Mouse (Mus musculus): ENCODE measurements around the gene Sprr2h. TPM values are rescaled to one million over a fixed set of nuclear protein-coding genes. Genes with fewer than 3 reads are reported as not detected.

The Sprr2h gene
- polyA plus RNA-seq (2012; rRNA removed), result 0.15 TPM in 1 of 2 replicates, not detected in the other

- TF ChIP-seq CTCF (IDR thresholded peaks at IDR 0.05; ENCODE audit: borderline replicate concordance, control insufficient read depth, extremely low read depth, insufficient read depth, low read length, poor library complexity), result no peak
- TF ChIP-seq POLR2A (IDR thresholded peaks at IDR 0.05; ENCODE audit: control insufficient read depth, extremely low read depth, insufficient read depth, low read length, poor library complexity), result no peak
- DNase-seq, result no peak
- WGBS, result 90% methylated on average over 1 of the region's 1 CpGs
- H3K27me3 ChIP-seq (ENCODE audit: control insufficient read depth, insufficient read depth, low read length), result no peaks in the 10 kb centered on the region
- H3K27ac ChIP-seq (ENCODE audit: control insufficient read depth, insufficient read depth, low read length), result no peak within 1 kb of the TSS
- H3K4me3 ChIP-seq (ENCODE audit: control insufficient read depth, insufficient read depth, low read length), result no peak within 1 kb of the TSS
- no peaks in the 10 kb centered on the region for H3K36me3 ChIP-seq (ENCODE audit: control insufficient read depth, insufficient read depth, low read length)
- H3K4me1 ChIP-seq (replicated peaks; ENCODE audit: control insufficient read depth, insufficient read depth, low read length), result no peaks in the 10 kb centered on the region
Observed at GRCm38 (mm10) chr3:92385385-92385784, at the start of gene Sprr2h. Gene Sprr2h, plus strand, starts transcription at chr3:92385685.

GRCm38 (mm10) chr3:92336278-92336677 lies 49.2 kb upstream of the Sprr2h start:
- no peak for DNase-seq
- WGBS, result 92% methylated on average over 1 of the region's 1 CpGs
- Histone ChIP-seq H3K27ac (ENCODE audit: control insufficient read depth, insufficient read depth, low read length) (no peak overlapping the region), H3K36me3 (ENCODE audit: control insufficient read depth, insufficient read depth, low read length) (no peaks in the 10 kb centered on the region), H3K4me3 (ENCODE audit: control insufficient read depth, insufficient read depth, low read length) (no peak overlapping the region), H3K4me1 (replicated peaks; ENCODE audit: control insufficient read depth, insufficient read depth, low read length) (no peaks in the 10 kb centered on the region), H3K27me3 (ENCODE audit: control insufficient read depth, insufficient read depth, low read length) (no peaks in the 10 kb centered on the region)
- TF ChIP-seq CTCF (IDR thresholded peaks at IDR 0.05; ENCODE audit: borderline replicate concordance, control insufficient read depth, extremely low read depth, insufficient read depth, low read length, poor library complexity), result no peak
- no peak for TF ChIP-seq POLR2A (IDR thresholded peaks at IDR 0.05; ENCODE audit: control insufficient read depth, extremely low read depth, insufficient read depth, low read length, poor library complexity)

- WGBS, result 95% methylated on average over 5 of the region's 5 CpGs
- H3K27ac ChIP-seq (ENCODE audit: control insufficient read depth, insufficient read depth, low read length), result no peak within 1 kb of the TSS
- no peak within 1 kb of the TSS for H3K4me3 ChIP-seq (ENCODE audit: control insufficient read depth, insufficient read depth, low read length)
- no peak for DNase-seq
- no peaks in the 10 kb centered on the region for H3K27me3 ChIP-seq (ENCODE audit: control insufficient read depth, insufficient read depth, low read length)
- TF ChIP-seq CTCF (IDR thresholded peaks at IDR 0.05; ENCODE audit: borderline replicate concordance, control insufficient read depth, extremely low read depth, insufficient read depth, low read length, poor library complexity), result no peak
- no peak for TF ChIP-seq POLR2A (IDR thresholded peaks at IDR 0.05; ENCODE audit: control insufficient read depth, extremely low read depth, insufficient read depth, low read length, poor library complexity)
- no peaks in the 10 kb centered on the region for H3K4me1 ChIP-seq (replicated peaks; ENCODE audit: control insufficient read depth, insufficient read depth, low read length)
- no peaks in the 10 kb centered on the region for H3K36me3 ChIP-seq (ENCODE audit: control insufficient read depth, insufficient read depth, low read length)
Observed at GRCm38 (mm10) chr3:92338840-92339239, 46.6 kb upstream of the Sprr2h start, which contains the start of gene Sprr2d. Gene Sprr2d, plus strand, starts transcription at chr3:92339140.

GRCm38 (mm10) chr3:92351843-92352242 lies 33.6 kb upstream of the Sprr2h start, which contains the start of gene Sprr2e:
Gene Sprr2e, plus strand, starts transcription at chr3:92352143.
- Histone ChIP-seq H3K4me1 (replicated peaks; ENCODE audit: control insufficient read depth, insufficient read depth, low read length) (no peaks in the 10 kb centered on the region), H3K27me3 (ENCODE audit: control insufficient read depth, insufficient read depth, low read length) (no peaks in the 10 kb centered on the region), H3K27ac (ENCODE audit: control insufficient read depth, insufficient read depth, low read length) (no peak within 1 kb of the TSS), H3K36me3 (ENCODE audit: control insufficient read depth, insufficient read depth, low read length) (no peaks in the 10 kb centered on the region), H3K4me3 (ENCODE audit: control insufficient read depth, insufficient read depth, low read length) (no peak within 1 kb of the TSS)
- WGBS, result 82% methylated on average over 2 of the region's 2 CpGs
- TF ChIP-seq CTCF (IDR thresholded peaks at IDR 0.05; ENCODE audit: borderline replicate concordance, control insufficient read depth, extremely low read depth, insufficient read depth, low read length, poor library complexity) (no peak), POLR2A (IDR thresholded peaks at IDR 0.05; ENCODE audit: control insufficient read depth, extremely low read depth, insufficient read depth, low read length, poor library complexity) (no peak)
- DNase-seq, result no peak

GRCm38 (mm10) chr3:92361619-92362018 lies 23.9 kb upstream of the Sprr2h start:
- no peak for DNase-seq
- H3K27ac ChIP-seq (ENCODE audit: control insufficient read depth, insufficient read depth, low read length), result no peak overlapping the region
- no peaks in the 10 kb centered on the region for H3K4me1 ChIP-seq (replicated peaks; ENCODE audit: control insufficient read depth, insufficient read depth, low read length)
- no peak for TF ChIP-seq POLR2A (IDR thresholded peaks at IDR 0.05; ENCODE audit: control insufficient read depth, extremely low read depth, insufficient read depth, low read length, poor library complexity)
- TF ChIP-seq CTCF (IDR thresholded peaks at IDR 0.05; ENCODE audit: borderline replicate concordance, control insufficient read depth, extremely low read depth, insufficient read depth, low read length, poor library complexity), result no peak
- H3K36me3 ChIP-seq (ENCODE audit: control insufficient read depth, insufficient read depth, low read length), result no peaks in the 10 kb centered on the region
- no peak overlapping the region for H3K4me3 ChIP-seq (ENCODE audit: control insufficient read depth, insufficient read depth, low read length)
- H3K27me3 ChIP-seq (ENCODE audit: control insufficient read depth, insufficient read depth, low read length), result no peaks in the 10 kb centered on the region

- Histone ChIP-seq H3K4me3 (ENCODE audit: control insufficient read depth, insufficient read depth, low read length) (no peak within 1 kb of the TSS), H3K4me1 (replicated peaks; ENCODE audit: control insufficient read depth, insufficient read depth, low read length) (no peaks in the 10 kb centered on the region), H3K36me3 (ENCODE audit: control insufficient read depth, insufficient read depth, low read length) (no peaks in the 10 kb centered on the region), H3K27me3 (ENCODE audit: control insufficient read depth, insufficient read depth, low read length) (no peaks in the 10 kb centered on the region), H3K27ac (ENCODE audit: control insufficient read depth, insufficient read depth, low read length) (no peak within 1 kb of the TSS)
- WGBS, result 77% methylated on average over 3 of the region's 3 CpGs
- no peak for DNase-seq
- TF ChIP-seq CTCF (IDR thresholded peaks at IDR 0.05; ENCODE audit: borderline replicate concordance, control insufficient read depth, extremely low read depth, insufficient read depth, low read length, poor library complexity) (no peak), POLR2A (IDR thresholded peaks at IDR 0.05; ENCODE audit: control insufficient read depth, extremely low read depth, insufficient read depth, low read length, poor library complexity) (no peak)
Observed at GRCm38 (mm10) chr3:92364887-92365286, 20.6 kb upstream of the Sprr2h start, which contains the start of gene Sprr2f. Gene Sprr2f, plus strand, starts transcription at chr3:92365187.

GRCm38 (mm10) chr3:92373613-92374012 lies 11.9 kb upstream of the Sprr2h start:
- Histone ChIP-seq H3K36me3 (ENCODE audit: control insufficient read depth, insufficient read depth, low read length) (no peaks in the 10 kb centered on the region), H3K27me3 (ENCODE audit: control insufficient read depth, insufficient read depth, low read length) (no peaks in the 10 kb centered on the region), H3K4me1 (replicated peaks; ENCODE audit: control insufficient read depth, insufficient read depth, low read length) (no peaks in the 10 kb centered on the region), H3K4me3 (ENCODE audit: control insufficient read depth, insufficient read depth, low read length) (no peak overlapping the region), H3K27ac (ENCODE audit: control insufficient read depth, insufficient read depth, low read length) (no peak overlapping the region)
- no peak for DNase-seq
- no peak for TF ChIP-seq POLR2A (IDR thresholded peaks at IDR 0.05; ENCODE audit: control insufficient read depth, extremely low read depth, insufficient read depth, low read length, poor library complexity)
- TF ChIP-seq CTCF (IDR thresholded peaks at IDR 0.05; ENCODE audit: borderline replicate concordance, control insufficient read depth, extremely low read depth, insufficient read depth, low read length, poor library complexity), result no peak
- WGBS, result 67% methylated on average over 2 of the region's 2 CpGs

All from thymus, adult 2 months (tissue).